Mouse (Mus musculus) liver, embryonic 13.5 days (tissue): ENCODE data around the gene Trhr2. TPM values are rescaled to one million over a fixed set of nuclear protein-coding genes. Genes with fewer than 3 reads are reported as not detected.

ENCODE experiments used
- ATAC-seq: fragments of 200-750 bp; cut with Nextera tagmentation; 2 replicates; pipeline ENCODE4 v1.8.0; 2017; ENCODE audit warnings: low read depth, mild to moderate bottlenecking, moderate number of reproducible peaks, moderate library complexity
- DNase-seq: peaks from one replicate; pipeline ENCODE4 v3.0.0; 2022
- H3K27ac ChIP-seq: fragments of 300-500 bp; sonication (generic); 2 replicates; pipeline ENCODE4 v1.5.1; 2015; ENCODE audit warnings: moderate library complexity, mild to moderate bottlenecking, inconsistent platforms
- H3K27me3 ChIP-seq: fragments of 300-500 bp; sonication (generic); 2 replicates; pipeline ENCODE4 v1.6.1; 2015; ENCODE audit warnings: mild to moderate bottlenecking, inconsistent platforms
- H3K36me3 ChIP-seq: fragments of 300-500 bp; sonication (generic); 2 replicates; pipeline ENCODE4 v1.6.1; 2015; ENCODE audit warnings: mild to moderate bottlenecking, inconsistent platforms
- H3K4me1 ChIP-seq: fragments of 300-500 bp; sonication (generic); replicated peaks from 2 replicates; pipeline ENCODE4 v1.6.1; 2015; ENCODE audit warnings: inconsistent platforms
- H3K4me2 ChIP-seq: fragments of 300-500 bp; sonication (generic); 2 replicates; pipeline ENCODE4 v1.6.1; 2015; ENCODE audit warnings: inconsistent platforms, mild to moderate bottlenecking, moderate library complexity
- H3K4me3 ChIP-seq: fragments of 300-500 bp; sonication (generic); replicated peaks from 2 replicates; pipeline ENCODE4 v1.5.1; 2015; ENCODE audit warnings: mild to moderate bottlenecking, inconsistent platforms
- H3K9ac ChIP-seq: fragments of 300-500 bp; sonication (generic); 2 replicates; pipeline ENCODE4 v1.6.1; 2015; ENCODE audit warnings: mild to moderate bottlenecking, inconsistent platforms
- H3K9me3 ChIP-seq: fragments of 300-500 bp; sonication (generic); replicated peaks from 2 replicates; pipeline ENCODE4 v1.6.1; 2016; ENCODE audit warnings: inconsistent platforms
- WGBS: fragments of 180-500 bp; shearing (Covaris S2); methylation state at CpG from one replicate; pipeline ENCODE4 v1.1.7; 2015; ENCODE audit not compliant: insufficient replicate concordance; 5-methylcytosine and 5-hydroxymethylcytosine counted together
- polyA plus RNA-seq: library from polyadenylated mRNA; unstranded; fragments of >200 nt; fragmentation: Nextera tagmentation; extraction: Ambion mirVana; gene quantifications from 2 replicates; pipeline ENCODE4 v1.2.1, GENCODE M21; 2015

The Trhr2 gene
- polyA plus RNA-seq, 1 experiment from 2014 or later: not detected

DNA sequence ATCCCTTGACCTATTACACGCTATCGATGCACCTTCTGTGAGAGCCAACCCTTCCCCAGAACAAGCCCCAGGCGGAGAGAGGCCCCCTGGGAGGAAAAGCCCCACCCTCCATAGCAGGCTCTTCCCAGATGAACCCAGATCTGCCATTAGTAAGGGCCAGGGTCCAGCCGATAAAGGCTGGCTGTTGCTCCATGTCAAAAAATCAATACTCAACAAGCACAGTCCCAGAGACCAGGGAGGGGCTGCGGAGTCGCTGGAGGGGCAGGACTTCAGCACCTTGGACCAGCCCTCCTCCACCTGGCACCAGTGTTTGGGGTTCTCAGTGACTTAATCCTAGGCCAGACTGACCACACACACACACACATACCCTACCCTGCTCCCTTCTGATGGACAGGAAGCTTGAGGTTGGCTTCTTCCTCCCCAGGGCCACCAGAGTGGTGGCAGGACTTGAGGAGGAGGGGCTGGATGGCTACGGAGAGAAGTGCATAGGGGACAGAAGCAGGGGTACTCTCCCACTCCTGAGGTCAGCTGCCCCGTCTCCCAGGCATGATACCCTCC lies 42.5 kb downstream of the Trhr2 start:
- peak overlapping the region; percentile 2 for H3K4me3 ChIP-seq
- no peak for DNase-seq

DNA sequence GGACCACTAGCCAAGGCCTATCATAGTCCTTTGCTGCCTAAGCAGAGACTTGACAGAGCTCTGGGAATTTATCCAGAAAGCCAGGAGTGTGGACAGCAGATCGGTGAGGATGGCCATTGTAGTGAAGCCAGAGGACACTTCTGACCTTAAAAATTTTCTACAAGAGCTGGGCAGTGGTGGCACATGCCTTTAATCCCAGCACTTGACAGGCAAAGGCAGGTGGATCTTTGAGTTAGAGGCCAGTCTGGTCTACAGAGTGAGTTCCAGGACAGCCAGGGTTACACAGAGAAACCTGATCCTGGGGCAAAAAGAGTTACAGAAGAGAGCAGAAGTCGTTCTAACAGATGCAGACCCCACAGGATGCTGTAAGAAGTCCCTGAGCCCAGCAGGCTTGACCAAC lies 44.1 kb downstream of the Trhr2 start:
- H3K9me3 ChIP-seq: no peaks in the 10 kb centered on the region
- ATAC-seq (no peak), DNase-seq (no peak)
- WGBS: 49% methylated on average over 2 of the region's 2 CpGs
- no peak overlapping the region for H3K4me3 ChIP-seq
- no peaks in the 10 kb centered on the region for H3K27me3 ChIP-seq
- peaks cover 90% of the 10 kb centered on the region for H3K36me3 ChIP-seq
- peaks cover 100% of the 10 kb centered on the region for H3K4me1 ChIP-seq
- peak overlapping the region; percentile 97 for H3K27ac ChIP-seq
- H3K9ac ChIP-seq: peak overlapping the region; percentile 99
- H3K4me2 ChIP-seq: 0 out of 2 replicates have a peak overlapping the region, but pooled peaks have one; percentile 8

More for the DNA sequence above, 42.5 kb downstream of the Trhr2 start:
- peak overlapping the region; percentile 97 for H3K27ac ChIP-seq
- H3K4me2 ChIP-seq: peak overlapping the region; percentile 54
- H3K27me3 ChIP-seq: no peaks in the 10 kb centered on the region
- H3K9ac ChIP-seq: peak overlapping the region; percentile 99
- ATAC-seq: 0 out of 2 replicates have a peak, but pooled peaks have one; percentile 2
- no peaks in the 10 kb centered on the region for H3K9me3 ChIP-seq
- WGBS: 15% methylated on average over 8 of the region's 8 CpGs
- H3K4me1 ChIP-seq: peaks cover 100% of the 10 kb centered on the region
- peaks cover 85% of the 10 kb centered on the region for H3K36me3 ChIP-seq

DNA sequence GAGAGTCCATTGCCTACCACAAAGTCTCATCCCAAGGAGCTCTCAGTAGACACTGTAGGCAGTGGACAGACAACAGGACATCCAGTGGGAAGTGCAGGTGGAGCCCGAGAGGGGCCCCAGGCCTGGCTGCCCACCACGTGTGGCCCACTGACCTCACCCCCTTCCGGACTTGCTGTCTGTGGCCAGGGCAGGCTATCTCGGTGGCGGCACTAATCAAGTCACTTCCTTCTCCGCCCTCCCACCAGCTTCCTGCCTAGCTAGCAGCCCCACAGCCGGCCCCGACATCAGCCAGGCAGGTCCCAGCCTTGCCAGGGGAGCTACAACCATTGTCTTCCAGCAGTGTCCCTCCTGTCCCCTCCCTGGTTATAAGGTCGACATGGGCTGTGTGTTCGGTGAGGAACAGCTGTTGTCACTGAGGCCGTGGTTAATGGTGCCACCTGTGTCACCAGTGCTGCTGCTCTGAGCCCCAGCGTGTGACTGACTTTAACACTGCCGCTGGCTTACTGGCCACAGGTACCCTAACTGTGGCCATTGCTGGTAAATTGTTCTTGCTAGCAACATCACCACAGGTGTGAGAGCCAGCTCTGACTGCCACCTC lies 45.5 kb downstream of the Trhr2 start:
- no peak for ATAC-seq
- no peak for DNase-seq
- WGBS: 29% methylated on average over 13 of the region's 13 CpGs
- Histone ChIP-seq H3K27ac (peak overlapping the region; percentile 97), H3K27me3 (no peaks in the 10 kb centered on the region), H3K36me3 (peaks cover 93% of the 10 kb centered on the region), H3K4me2 (peak overlapping the region; percentile 6; the same call in 1 of the 2 replicates), H3K9me3 (no peaks in the 10 kb centered on the region), H3K4me3 (no peak overlapping the region), H3K4me1 (peaks cover 100% of the 10 kb centered on the region), H3K9ac (peak overlapping the region; percentile 99)

DNA sequence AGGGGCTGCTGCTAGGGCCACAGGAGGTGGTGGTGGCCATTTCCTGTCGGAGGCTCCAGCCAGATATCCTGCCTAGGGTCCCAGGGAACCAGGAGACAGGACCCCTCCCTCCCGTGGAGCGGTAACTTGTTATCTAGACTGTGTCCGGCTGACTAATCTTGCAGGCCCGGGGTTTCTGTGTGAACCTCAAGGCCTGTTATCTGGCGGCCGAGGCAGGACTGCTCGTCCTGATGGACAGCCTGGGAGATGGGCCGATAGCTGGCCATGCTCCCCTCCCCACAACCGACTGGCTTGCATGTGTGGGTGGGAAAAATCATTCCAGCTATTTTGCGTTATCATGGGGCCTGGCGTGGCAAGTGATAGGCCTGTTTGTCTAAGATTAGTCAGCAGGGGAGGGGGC lies 47.2 kb downstream of the Trhr2 start:
- H3K4me2 ChIP-seq: peak overlapping the region; percentile 51
- ATAC-seq (peak; percentile 51), DNase-seq (peak; percentile 83)
- no peaks in the 10 kb centered on the region for H3K9me3 ChIP-seq
- H3K36me3 ChIP-seq: peaks cover 99% of the 10 kb centered on the region
- H3K27ac ChIP-seq: peak overlapping the region; percentile 97
- 6% methylated on average over 12 of the region's 12 CpGs for WGBS
- H3K4me1 ChIP-seq: peaks cover 100% of the 10 kb centered on the region
- peak overlapping the region; percentile 99 for H3K9ac ChIP-seq
- no peaks in the 10 kb centered on the region for H3K27me3 ChIP-seq
- peak overlapping the region; percentile 21; the same call in 1 of the 2 replicates for H3K4me3 ChIP-seq

DNA sequence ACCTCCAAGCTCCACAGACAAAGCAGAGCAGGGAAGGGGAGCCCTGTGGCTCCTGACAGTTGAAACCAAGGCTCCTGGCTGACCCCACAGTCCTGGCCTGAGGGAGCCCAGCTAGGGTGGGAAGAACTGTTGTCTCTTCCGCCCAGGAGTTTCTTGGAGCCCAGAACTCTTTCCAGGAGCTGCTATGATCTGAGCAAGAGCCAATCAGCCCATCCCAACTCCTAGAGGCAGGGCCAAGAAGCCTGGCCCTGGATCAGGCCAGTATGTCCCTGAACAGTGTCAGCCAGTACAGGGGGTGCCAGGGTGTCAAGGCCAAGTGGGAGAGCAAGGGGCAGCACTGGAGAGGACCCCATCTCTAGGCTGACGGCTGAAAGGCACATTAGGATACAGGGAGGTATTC lies 48.0 kb downstream of the Trhr2 start:
- peak overlapping the region; percentile 97 for H3K27ac ChIP-seq
- H3K4me3 ChIP-seq: peak overlapping the region; percentile 21; the same call in 1 of the 2 replicates
- no peaks in the 10 kb centered on the region for H3K27me3 ChIP-seq
- H3K36me3 ChIP-seq: peaks cover 99% of the 10 kb centered on the region
- 27% methylated on average over 2 of the region's 2 CpGs for WGBS
- H3K4me2 ChIP-seq: peak overlapping the region; percentile 51
- H3K9ac ChIP-seq: peak overlapping the region; percentile 99
- DNase-seq (no peak), ATAC-seq (no peak)
- H3K9me3 ChIP-seq: no peaks in the 10 kb centered on the region
- peaks cover 100% of the 10 kb centered on the region for H3K4me1 ChIP-seq

DNA sequence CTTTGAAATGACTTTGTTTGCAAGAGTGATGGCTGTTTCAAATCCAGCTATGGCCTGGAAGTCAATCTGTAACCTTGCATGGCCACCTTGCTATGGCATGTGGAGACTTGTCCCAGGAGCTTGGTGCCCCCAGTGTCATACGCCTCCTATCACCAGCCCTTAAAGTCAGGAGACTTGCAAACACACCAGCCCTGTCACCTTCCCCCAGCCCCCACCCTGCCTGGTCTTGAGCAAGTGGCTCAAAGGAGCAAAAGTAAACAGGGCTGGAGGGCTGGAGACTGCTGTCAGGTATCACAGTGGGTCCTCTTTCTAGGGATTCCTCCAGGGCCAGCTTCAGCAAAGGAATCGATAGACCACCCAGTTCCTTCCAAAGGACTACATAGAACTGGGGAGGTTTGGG lies 49.4 kb downstream of the Trhr2 start:
- no peak for ATAC-seq
- Histone ChIP-seq H3K27me3 (no peaks in the 10 kb centered on the region), H3K9ac (peak overlapping the region; percentile 99)

DNA sequence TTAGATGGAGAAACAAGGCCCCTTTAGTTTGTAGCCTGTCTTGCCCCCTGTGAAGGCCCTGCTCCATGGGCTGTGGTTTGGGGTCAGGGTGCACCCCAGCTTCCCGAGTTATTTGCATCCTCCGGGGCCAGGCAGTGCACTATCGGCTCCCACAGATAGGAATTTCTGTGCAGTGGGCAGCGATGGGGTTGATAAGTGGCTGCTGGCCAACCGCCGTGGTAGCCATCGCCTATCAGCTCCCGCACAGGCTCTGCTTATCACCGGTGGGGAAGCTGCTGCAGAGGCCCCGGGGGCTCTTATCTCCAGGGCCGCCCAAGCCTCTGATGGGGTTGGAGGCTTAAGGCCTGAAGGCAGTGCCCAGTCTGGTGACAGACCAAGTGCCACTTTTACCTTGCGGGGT lies 51.3 kb downstream of the Trhr2 start:
- H3K27me3 ChIP-seq: no peaks in the 10 kb centered on the region
- WGBS: 7% methylated on average over 12 of the region's 12 CpGs
- H3K4me2 ChIP-seq: peak overlapping the region; percentile 99
- no peaks in the 10 kb centered on the region for H3K9me3 ChIP-seq
- peak overlapping the region; percentile 97 for H3K27ac ChIP-seq
- peak overlapping the region; percentile 99 for H3K9ac ChIP-seq
- H3K36me3 ChIP-seq: peaks cover 99% of the 10 kb centered on the region
- ATAC-seq (peak; percentile 87), DNase-seq (peak; percentile 94)
- peak overlapping the region; percentile 40 for H3K4me3 ChIP-seq
- H3K4me1 ChIP-seq: peaks cover 100% of the 10 kb centered on the region

More for the DNA sequence above, 49.4 kb downstream of the Trhr2 start:
- WGBS: 56% methylated on average over 2 of the region's 2 CpGs
- H3K9me3 ChIP-seq: no peaks in the 10 kb centered on the region
- peak overlapping the region; percentile 97 for H3K27ac ChIP-seq
- H3K4me1 ChIP-seq: peaks cover 100% of the 10 kb centered on the region
- peaks cover 99% of the 10 kb centered on the region for H3K36me3 ChIP-seq
- peak overlapping the region; percentile 99 for H3K4me2 ChIP-seq
- H3K4me3 ChIP-seq: no peak overlapping the region
- DNase-seq: no peak

DNA sequence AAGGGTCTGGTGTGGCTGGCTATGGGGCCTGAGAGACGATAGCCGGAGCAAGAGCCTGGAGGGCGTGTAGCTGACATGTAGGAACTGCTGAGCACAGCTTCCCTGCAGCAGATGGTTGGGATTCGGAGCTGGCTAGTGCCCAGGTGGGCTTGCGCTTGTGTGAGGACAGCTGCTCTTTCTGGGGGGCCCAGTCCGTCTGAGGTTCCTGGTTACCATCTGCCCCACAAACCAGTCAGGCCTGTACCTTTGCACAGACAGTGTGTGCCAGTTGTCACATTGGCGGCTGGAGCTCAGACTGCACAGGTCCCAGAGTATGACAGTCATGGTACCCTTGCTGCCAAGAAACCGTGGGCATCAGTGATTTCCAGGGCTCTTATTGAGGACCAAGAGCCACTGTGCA lies 52.7 kb downstream of the Trhr2 start:
- peak overlapping the region; percentile 99 for H3K4me2 ChIP-seq
- peaks cover 96% of the 10 kb centered on the region for H3K36me3 ChIP-seq
- peak overlapping the region; percentile 99 for H3K9ac ChIP-seq
- H3K9me3 ChIP-seq: no peaks in the 10 kb centered on the region
- 77% methylated on average over 8 of the region's 8 CpGs for WGBS
- H3K27ac ChIP-seq: peak overlapping the region; percentile 97
- H3K4me1 ChIP-seq: peaks cover 100% of the 10 kb centered on the region
- ATAC-seq: no peak
- no peak for DNase-seq
- H3K4me3 ChIP-seq: no peak overlapping the region
- no peaks in the 10 kb centered on the region for H3K27me3 ChIP-seq

Other genes with a start within 250 kb of the Trhr2 start
- gene Zfpm1, start 78.6 kb downstream of the Trhr2 start, polyA plus RNA-seq: 10.0 and 11.7 TPM in 2 replicates
- 30.2 and 35.0 TPM in 2 replicates for gene Zc3h18, start 15.9 kb upstream of the Trhr2 start, polyA plus RNA-seq
- not detected in 2 replicates for gene Il17c, start 61.3 kb upstream of the Trhr2 start, polyA plus RNA-seq
- gene Cyba, start 72.2 kb upstream of the Trhr2 start, polyA plus RNA-seq: 133 and 153 TPM in 2 replicates
- 23.7 and 26.0 TPM in 2 replicates for gene Mvd, start 82.7 kb upstream of the Trhr2 start, polyA plus RNA-seq
- gene Snai3, start 100.0 kb upstream of the Trhr2 start, polyA plus RNA-seq: 0.20 and 0.31 TPM in 2 replicates
- gene Rnf166, start 115.3 kb upstream of the Trhr2 start, polyA plus RNA-seq: 12.2 and 13.7 TPM in 2 replicates
- 26.7 and 29.3 TPM in 2 replicates for gene Ctu2, start 115.4 kb upstream of the Trhr2 start, polyA plus RNA-seq
- gene Piezo1, start 190.6 kb upstream of the Trhr2 start, polyA plus RNA-seq: 13.9 and 14.2 TPM in 2 replicates
- gene Cdt1, start 207.3 kb upstream of the Trhr2 start, polyA plus RNA-seq: 60.6 and 64.3 TPM in 2 replicates
- gene Aprt, start 216.2 kb upstream of the Trhr2 start, polyA plus RNA-seq: 198 and 218 TPM in 2 replicates